9 mouse cellular contexts compared by ENCODE assay signal in the genomic region with DNA sequence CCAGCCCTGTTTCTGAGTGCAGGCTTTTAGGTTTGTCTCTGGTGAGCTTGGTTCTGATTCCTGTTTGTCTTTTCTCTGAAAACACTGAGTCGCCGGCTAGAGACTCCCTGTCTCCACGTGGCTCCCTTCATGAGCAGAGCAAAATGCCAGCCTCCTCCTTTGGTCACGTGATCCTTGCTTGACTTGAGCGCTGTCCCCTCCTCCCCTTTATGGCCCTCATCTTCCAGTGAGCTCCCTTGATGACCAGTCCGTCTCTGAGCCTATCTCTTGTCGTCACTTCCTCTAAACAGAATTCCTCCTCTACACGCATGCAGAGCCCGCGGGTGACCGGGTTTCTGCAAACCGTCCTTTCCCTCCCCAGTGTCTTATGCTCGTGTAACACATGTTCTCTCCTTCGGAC.
A peak's percentile ranks its signal among the peaks of the same experiment; 100 is the strongest.
DNase-seq lines count a peak whose midpoint lies in the region; ATAC-seq and TF ChIP-seq lines count a peak whose summit lies in the region.
"Had no signal": no experiment of that assay in that cellular context is flagged by ENCODE, and none has a peak within 500 bp of the region (broad histone marks: within the 10 kb centered on the region; RNA-seq: fewer than 3 reads in every experiment).

No protein-coding gene starts in this region.

- H3K4me1 ChIP-seq in forebrain, embryonic 10.5 days: peaks cover 85% of the 10 kb centered on the region
- H3K4me1 ChIP-seq in forebrain, embryonic 14.5 days (ENCODE audit: control insufficient read depth, insufficient read depth, low read length): peaks cover 15% of the 10 kb centered on the region; the same call in 1 of the 2 replicates
- peaks cover 53% of the 10 kb centered on the region for H3K4me1 ChIP-seq in lung, embryonic 14.5 days (ENCODE audit: insufficient read depth)
- H3K4me1 ChIP-seq in intestine, embryonic 16.5 days (ENCODE audit: control insufficient read depth, insufficient read depth, low read length): peaks cover 57% of the 10 kb centered on the region
- peaks cover 92% of the 10 kb centered on the region for H3K4me1 ChIP-seq in neural tube, embryonic 12.5 days

- H3K27me3 ChIP-seq in forebrain, embryonic 10.5 days (ENCODE audit: poor library complexity, severe bottlenecking): peaks cover 81% of the 10 kb centered on the region
- no peaks in the 10 kb centered on the region; the same call in 1 of the 2 replicates for H3K27me3 ChIP-seq in forebrain, embryonic 14.5 days (replicated peaks; ENCODE audit: control insufficient read depth, insufficient read depth, low read length)
- H3K27me3 ChIP-seq in lung, embryonic 14.5 days (ENCODE audit: insufficient read depth, low read length): no peaks in the 10 kb centered on the region
- H3K27me3 ChIP-seq in intestine, embryonic 16.5 days (replicated peaks; ENCODE audit: control insufficient read depth, insufficient read depth, low read length): no peaks in the 10 kb centered on the region
- H3K27me3 ChIP-seq in neural tube, embryonic 12.5 days (replicated peaks): no peaks in the 10 kb centered on the region

- H3K4me3 ChIP-seq in forebrain, embryonic 10.5 days: no peak overlapping the region
- H3K4me3 ChIP-seq in forebrain, embryonic 14.5 days (ENCODE audit: low read depth, low read length): no peak overlapping the region
- H3K4me3 ChIP-seq in lung, embryonic 14.5 days (ENCODE audit: low read depth, low read length): no peak overlapping the region
- H3K4me3 ChIP-seq in intestine, embryonic 16.5 days (ENCODE audit: low read length): no peak overlapping the region
- no peak overlapping the region for H3K4me3 ChIP-seq in neural tube, embryonic 12.5 days
- H3K4me3 ChIP-seq in left cerebral cortex, adult 2 months: no peak overlapping the region
- H3K4me3 ChIP-seq: megakaryocyte, embryonic 14.5 days had no signal

- no peak overlapping the region for H3K4me2 ChIP-seq in forebrain, embryonic 14.5 days (ENCODE audit: low read length)
- H3K4me2 ChIP-seq in lung, embryonic 14.5 days: no peak overlapping the region
- no peak overlapping the region for H3K4me2 ChIP-seq in intestine, embryonic 16.5 days (ENCODE audit: low read depth, low read length)
- H3K4me2 ChIP-seq in neural tube, embryonic 12.5 days (replicated peaks): 0 out of 2 replicates have a peak overlapping the region, but pooled peaks have one; percentile 18

- H3K36me3 ChIP-seq in forebrain, embryonic 10.5 days (replicated peaks): peaks cover 8% of the 10 kb centered on the region
- no peaks in the 10 kb centered on the region for H3K36me3 ChIP-seq in forebrain, embryonic 14.5 days (ENCODE audit: control insufficient read depth, insufficient read depth, low read length)
- no peaks in the 10 kb centered on the region for H3K36me3 ChIP-seq in lung, embryonic 14.5 days (ENCODE audit: insufficient read depth)
- H3K36me3 ChIP-seq in intestine, embryonic 16.5 days (ENCODE audit: control insufficient read depth, insufficient read depth, low read length): no peaks in the 10 kb centered on the region
- H3K36me3 ChIP-seq in neural tube, embryonic 12.5 days: no peaks in the 10 kb centered on the region

- H3K9me3 ChIP-seq in forebrain, embryonic 10.5 days: no peaks in the 10 kb centered on the region
- H3K9me3 ChIP-seq in forebrain, embryonic 14.5 days (replicated peaks; ENCODE audit: control insufficient read depth, low read length): no peaks in the 10 kb centered on the region
- no peaks in the 10 kb centered on the region for H3K9me3 ChIP-seq in lung, embryonic 14.5 days (ENCODE audit: low read depth, low read length)
- no peaks in the 10 kb centered on the region for H3K9me3 ChIP-seq in intestine, embryonic 16.5 days (ENCODE audit: control insufficient read depth, low read length)
- H3K9me3 ChIP-seq in neural tube, embryonic 12.5 days: no peaks in the 10 kb centered on the region

- no peak for DNase-seq in forebrain, embryonic 10.5 days (ENCODE audit: extremely low spot score, low spot score)
- no peak for DNase-seq in forebrain, embryonic 14.5 days (ENCODE audit: low spot score)
- DNase-seq in lung, embryonic 14.5 days: peak; percentile 63
- no peak for DNase-seq in lung, postnatal 25 days (ENCODE audit: low spot score)
- no peak for DNase-seq in left cerebral cortex, adult 2 months (ENCODE audit: extremely low spot score in 1 of 2, low spot score in 2 of 2)

- intact Hi-C loops in left cerebral cortex, adult 2 months (cut with DNase I): no loop called here

- ATAC-seq in forebrain, embryonic 14.5 days: no peak
- no peak for ATAC-seq in lung, embryonic 14.5 days (ENCODE audit: insufficient read depth)
- ATAC-seq in intestine, embryonic 16.5 days: no peak
- ATAC-seq in neural tube, embryonic 12.5 days (ENCODE audit: low FRiP score, low read depth): no peak
- no peak for ATAC-seq in frontal cortex, adult (ENCODE audit: low TSS enrichment)

- TF ChIP-seq CTCF in lung, embryonic 14.5 days (IDR thresholded peaks at IDR 0.05; ENCODE audit: low read depth): no peak
- no peak for TF ChIP-seq CTCF in left cerebral cortex, adult 2 months (IDR thresholded peaks at IDR 0.05)

- WGBS in forebrain, embryonic 10.5 days: 81% methylated on average over 14 of the region's 14 CpGs
- whole genome bisulfite sequencing in forebrain, embryonic 14.5 days: 72% methylated on average over 14 of the region's 14 CpGs
- 44% methylated on average over 14 of the region's 14 CpGs for WGBS in lung, embryonic 14.5 days
- 40% methylated on average over 14 of the region's 14 CpGs for WGBS in intestine, embryonic 16.5 days
- WGBS in neural tube, embryonic 12.5 days: 52% methylated on average over 14 of the region's 14 CpGs

- peak overlapping the region; percentile 69 for H3K27ac ChIP-seq in forebrain, embryonic 10.5 days
- H3K27ac ChIP-seq in forebrain, embryonic 14.5 days (ENCODE audit: low read depth, low read length): no peak overlapping the region
- peak overlapping the region; percentile 78 for H3K27ac ChIP-seq in lung, embryonic 14.5 days (ENCODE audit: low read depth)
- 0 out of 2 replicates have a peak overlapping the region, but pooled peaks have one; percentile 14 for H3K27ac ChIP-seq in intestine, embryonic 16.5 days (ENCODE audit: low read length)
- H3K27ac ChIP-seq in neural tube, embryonic 12.5 days: no peak overlapping the region
- no peak overlapping the region for H3K27ac ChIP-seq in left cerebral cortex, adult 2 months

- H3K9ac ChIP-seq in forebrain, embryonic 14.5 days (ENCODE audit: low read length): no peak overlapping the region
- H3K9ac ChIP-seq in lung, embryonic 14.5 days: no peak overlapping the region
- H3K9ac ChIP-seq in intestine, embryonic 16.5 days (ENCODE audit: low read depth, low read length): no peak overlapping the region
- H3K9ac ChIP-seq in neural tube, embryonic 12.5 days: no peak overlapping the region

Comparison
In these comparisons a context has a peak if more than half of its experiments do, and no peak if none do; other contexts are left out.
1. H3K27ac ChIP-seq: peak in forebrain, embryonic 10.5 days (single experiment), lung, embryonic 14.5 days (single experiment) and intestine, embryonic 16.5 days (single experiment); none in forebrain, embryonic 14.5 days (single experiment), neural tube, embryonic 12.5 days (single experiment) and left cerebral cortex, adult 2 months (single experiment).